Mouse (Mus musculus): ENCODE results near the gene Pla2g2f. TPM values are rescaled to one million over a fixed set of nuclear protein-coding genes. Genes with fewer than 3 reads are reported as not detected.

Gene Pla2g2f
- polyA plus RNA-seq, 1 experiment from 2014 or later: 1.5 TPM

GRCm38 (mm10) chr4:138712621-138713020 lies 44.8 kb downstream of the Pla2g2f start:
- Histone ChIP-seq H3K4me2 (no peak overlapping the region), H3K4me1 (no peaks in the 10 kb centered on the region), H3K9me3 (no peaks in the 10 kb centered on the region), H3K27ac (no peak overlapping the region), H3K27me3 (no peaks in the 10 kb centered on the region), H3K4me3 (no peak overlapping the region), H3K36me3 (no peaks in the 10 kb centered on the region), H3K9ac (no peak overlapping the region)
- no peak for ATAC-seq (ENCODE audit: insufficient number of reproducible peaks, insufficient read depth, low FRiP score, low TSS enrichment, low read depth)
- 74% methylated on average over 8 of the region's 8 CpGs for WGBS

DNA sequence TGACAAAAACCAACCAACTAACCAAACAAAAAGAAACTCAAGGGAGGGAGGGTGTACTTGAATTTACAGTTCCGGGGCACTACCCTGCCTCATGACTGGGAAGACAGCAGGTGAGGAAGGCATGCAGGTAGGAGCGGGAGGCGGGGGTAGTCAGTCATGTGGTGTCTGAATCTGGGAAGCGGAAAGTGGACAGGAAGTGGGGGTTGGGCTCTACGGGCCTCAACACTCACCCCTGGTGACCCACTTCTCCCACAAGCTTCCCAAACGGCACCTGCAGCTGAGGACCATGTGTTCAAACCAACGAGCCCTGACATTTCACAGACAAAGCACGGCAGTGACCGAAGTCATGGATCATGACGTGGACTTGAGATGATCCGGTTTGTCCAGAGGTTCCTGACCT lies 45.3 kb downstream of the Pla2g2f start:
- Histone ChIP-seq H3K27ac (no peak overlapping the region), H3K4me3 (no peak overlapping the region), H3K9me3 (no peaks in the 10 kb centered on the region), H3K4me2 (no peak overlapping the region), H3K9ac (no peak overlapping the region), H3K27me3 (no peaks in the 10 kb centered on the region), H3K36me3 (no peaks in the 10 kb centered on the region), H3K4me1 (no peaks in the 10 kb centered on the region)
- no peak for ATAC-seq (ENCODE audit: insufficient number of reproducible peaks, insufficient read depth, low FRiP score, low TSS enrichment, low read depth)
- WGBS: 86% methylated on average over 11 of the region's 11 CpGs

DNA sequence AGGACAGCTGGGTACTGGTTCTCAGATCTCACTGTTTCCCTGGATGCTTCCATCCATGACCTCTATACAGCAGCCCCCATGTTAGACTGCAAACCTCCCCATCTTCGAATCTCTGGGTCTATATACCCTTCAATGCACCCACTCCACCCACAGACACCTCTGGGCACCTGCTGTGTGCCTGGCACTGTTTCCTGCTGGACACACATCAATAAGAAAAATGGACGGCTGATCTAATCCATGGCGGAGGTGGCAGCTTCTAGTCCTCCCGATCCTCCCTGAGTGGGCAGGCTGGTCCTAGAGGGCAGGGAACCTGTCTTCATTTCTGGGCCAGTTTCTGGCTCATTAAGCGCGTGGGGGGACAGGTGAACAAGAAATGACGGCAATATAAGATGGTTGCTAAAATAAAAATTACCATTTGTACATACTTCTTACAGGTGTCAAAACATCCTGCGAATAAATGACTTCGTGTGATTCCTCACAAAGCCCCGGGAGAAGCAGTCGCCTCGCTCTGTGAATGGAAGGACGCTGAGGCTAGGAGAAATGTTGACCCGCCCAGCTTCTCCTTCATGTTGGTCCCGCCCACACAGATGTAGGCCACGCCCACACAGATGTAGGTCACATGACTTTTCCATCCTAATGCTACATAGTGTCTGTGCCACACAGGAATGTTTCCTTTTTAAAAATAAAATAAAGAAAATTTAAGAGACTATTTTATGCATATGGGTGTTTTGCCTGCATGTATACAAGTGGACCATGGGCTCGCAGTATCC lies 46.2 kb downstream of the Pla2g2f start:
- no peaks in the 10 kb centered on the region for H3K36me3 ChIP-seq
- H3K4me3 ChIP-seq: no peak overlapping the region
- no peaks in the 10 kb centered on the region for H3K9me3 ChIP-seq
- H3K27ac ChIP-seq: no peak overlapping the region
- no peaks in the 10 kb centered on the region for H3K27me3 ChIP-seq
- H3K4me2 ChIP-seq: no peak overlapping the region
- H3K4me1 ChIP-seq: no peaks in the 10 kb centered on the region
- H3K9ac ChIP-seq: no peak overlapping the region
- ATAC-seq (ENCODE audit: insufficient number of reproducible peaks, insufficient read depth, low FRiP score, low TSS enrichment, low read depth): no peak
- WGBS: 63% methylated on average over 17 of the region's 17 CpGs

DNA sequence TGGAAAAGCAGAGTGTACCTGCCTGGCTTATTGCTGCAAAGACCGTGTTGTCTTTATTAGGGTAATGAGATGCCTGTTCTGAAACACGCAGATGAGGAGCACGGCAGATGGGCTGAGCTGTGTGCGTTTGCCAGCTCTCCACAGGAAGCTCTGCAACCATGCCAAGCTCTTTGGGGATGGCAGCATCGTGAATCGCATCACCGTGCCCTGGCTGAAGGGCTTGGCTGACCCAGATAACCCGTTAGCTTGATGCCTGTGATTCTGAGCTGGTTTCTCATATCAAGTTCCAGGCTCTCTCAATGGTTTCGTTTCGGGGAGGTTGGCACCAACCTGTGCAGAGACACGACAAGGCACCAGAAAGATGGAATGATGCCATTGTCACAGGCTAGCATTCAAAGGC lies 46.8 kb downstream of the Pla2g2f start:
- no peaks in the 10 kb centered on the region for H3K36me3 ChIP-seq
- H3K27me3 ChIP-seq: no peaks in the 10 kb centered on the region
- no peaks in the 10 kb centered on the region for H3K9me3 ChIP-seq
- no peak overlapping the region for H3K4me2 ChIP-seq
- H3K27ac ChIP-seq: no peak overlapping the region
- ATAC-seq (ENCODE audit: insufficient number of reproducible peaks, insufficient read depth, low FRiP score, low TSS enrichment, low read depth): no peak
- H3K4me1 ChIP-seq: no peaks in the 10 kb centered on the region
- no peak overlapping the region for H3K4me3 ChIP-seq
- H3K9ac ChIP-seq: no peak overlapping the region
- WGBS: 85% methylated on average over 11 of the region's 11 CpGs

GRCm38 (mm10) chr4:138709944-138710343 lies 47.5 kb downstream of the Pla2g2f start:
- Histone ChIP-seq H3K36me3 (no peaks in the 10 kb centered on the region), H3K4me2 (no peak overlapping the region), H3K4me1 (no peaks in the 10 kb centered on the region), H3K9me3 (no peaks in the 10 kb centered on the region), H3K4me3 (no peak overlapping the region), H3K27me3 (0 out of 2 replicates have a peak, but pooled peaks cover 1% of the 10 kb centered on the region), H3K9ac (no peak overlapping the region), H3K27ac (no peak overlapping the region)
- 68% methylated on average over 7 of the region's 7 CpGs for WGBS
- no peak for ATAC-seq (ENCODE audit: insufficient number of reproducible peaks, insufficient read depth, low FRiP score, low TSS enrichment, low read depth)

DNA sequence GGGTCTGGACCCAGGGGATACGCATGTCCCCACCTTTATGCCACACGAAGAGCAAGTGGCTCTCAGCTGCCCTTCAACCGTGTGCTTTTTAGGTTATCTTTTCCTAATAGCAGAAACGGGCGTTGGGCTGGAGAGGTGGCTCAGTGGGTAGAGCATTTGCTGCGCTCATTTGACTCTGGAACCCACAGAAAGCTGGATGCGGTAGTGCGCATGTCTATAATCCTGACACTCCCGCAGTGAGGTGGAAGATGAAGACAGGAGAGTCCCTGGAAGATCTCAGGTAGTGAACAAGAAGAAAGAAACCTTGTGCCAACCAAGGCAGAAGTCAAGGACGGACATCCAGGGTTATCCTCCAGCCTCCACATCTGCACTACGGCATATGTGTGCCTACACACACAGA lies 48.2 kb downstream of the Pla2g2f start:
- H3K27me3 ChIP-seq: 0 out of 2 replicates have a peak, but pooled peaks cover 3% of the 10 kb centered on the region
- ATAC-seq (ENCODE audit: insufficient number of reproducible peaks, insufficient read depth, low FRiP score, low TSS enrichment, low read depth): no peak
- WGBS: 85% methylated on average over 11 of the region's 11 CpGs
- H3K27ac ChIP-seq: no peak overlapping the region
- H3K9me3 ChIP-seq: no peaks in the 10 kb centered on the region
- no peaks in the 10 kb centered on the region for H3K36me3 ChIP-seq
- H3K4me1 ChIP-seq: no peaks in the 10 kb centered on the region
- no peak overlapping the region for H3K4me3 ChIP-seq
- H3K9ac ChIP-seq: no peak overlapping the region
- H3K4me2 ChIP-seq: no peak overlapping the region

DNA sequence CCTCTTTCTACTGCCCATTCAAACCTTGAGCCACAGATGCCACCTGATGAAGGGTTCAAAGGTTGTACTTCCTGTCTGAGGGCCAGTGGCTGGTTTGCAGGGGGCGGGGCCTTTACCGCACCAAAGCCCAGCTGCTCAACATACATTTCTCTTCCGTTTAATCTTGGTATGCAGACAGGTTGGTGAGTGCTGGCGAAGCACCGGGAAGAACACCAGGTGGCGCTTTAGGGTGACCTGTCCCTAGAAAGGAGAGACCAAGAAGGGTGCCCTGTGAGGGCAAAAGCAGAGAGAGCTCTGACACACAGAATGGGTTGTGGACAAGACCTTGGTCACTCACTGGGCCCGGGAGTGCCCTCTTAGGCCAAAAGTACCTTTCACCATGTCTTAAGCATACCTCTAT lies 48.8 kb downstream of the Pla2g2f start:
- Histone ChIP-seq H3K9ac (no peak overlapping the region), H3K27ac (no peak overlapping the region), H3K4me1 (no peaks in the 10 kb centered on the region), H3K4me2 (no peak overlapping the region), H3K36me3 (no peaks in the 10 kb centered on the region), H3K9me3 (no peaks in the 10 kb centered on the region), H3K27me3 (peaks cover 4% of the 10 kb centered on the region; the same call in 1 of the 2 replicates), H3K4me3 (no peak overlapping the region)
- ATAC-seq (ENCODE audit: insufficient number of reproducible peaks, insufficient read depth, low FRiP score, low TSS enrichment, low read depth): no peak
- 14% methylated on average over 7 of the region's 7 CpGs for WGBS

DNA sequence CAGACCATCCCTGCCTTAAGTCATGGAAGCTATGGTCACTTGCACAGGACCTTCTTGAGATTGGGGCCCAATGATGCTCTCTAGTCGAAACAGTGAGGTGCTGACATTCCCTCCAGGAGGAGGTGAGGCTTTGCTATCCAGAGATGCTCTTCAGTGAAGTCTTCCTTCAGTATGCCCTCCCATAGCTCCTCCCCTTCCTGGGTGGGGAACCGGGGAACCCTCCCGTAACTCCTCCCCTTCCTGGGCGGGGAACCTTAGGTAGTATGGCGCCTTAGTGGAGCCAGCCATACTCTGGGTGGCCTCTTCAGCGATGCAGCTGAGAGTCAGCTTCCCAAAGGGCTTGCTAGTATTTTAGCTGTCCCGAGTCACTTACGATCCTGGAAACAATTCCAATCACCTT lies 50.8 kb downstream of the Pla2g2f start:
- no peaks in the 10 kb centered on the region for H3K9me3 ChIP-seq
- 92% methylated on average over 8 of the region's 8 CpGs for WGBS
- no peak overlapping the region for H3K9ac ChIP-seq
- H3K4me2 ChIP-seq: no peak overlapping the region
- no peak for ATAC-seq (ENCODE audit: insufficient number of reproducible peaks, insufficient read depth, low FRiP score, low TSS enrichment, low read depth)
- H3K27me3 ChIP-seq: peaks cover 12% of the 10 kb centered on the region
- no peak overlapping the region for H3K27ac ChIP-seq
- no peaks in the 10 kb centered on the region for H3K36me3 ChIP-seq
- H3K4me3 ChIP-seq: no peak overlapping the region
- H3K4me1 ChIP-seq: no peaks in the 10 kb centered on the region

DNA sequence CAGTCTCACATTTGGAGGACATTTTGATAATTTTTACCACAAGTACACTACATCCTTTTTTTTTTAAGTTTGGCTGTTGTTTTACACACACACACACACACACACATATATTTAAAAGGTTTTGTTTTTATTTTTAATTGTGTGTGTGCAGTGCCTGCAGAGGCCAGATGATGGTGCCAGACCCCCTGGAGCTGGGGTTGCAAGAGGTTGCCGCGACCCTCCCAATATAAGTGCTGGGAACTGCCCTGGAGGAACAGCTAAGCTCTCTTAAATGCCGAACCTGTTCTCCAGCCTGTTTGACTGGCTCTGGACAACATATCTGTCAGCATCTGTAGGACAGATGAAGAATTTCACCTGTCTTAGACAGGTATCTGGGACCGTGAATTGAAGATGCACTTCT lies 53.3 kb downstream of the Pla2g2f start:
- Histone ChIP-seq H3K4me3 (no peak overlapping the region), H3K27ac (no peak overlapping the region), H3K4me1 (no peaks in the 10 kb centered on the region), H3K27me3 (peaks cover 16% of the 10 kb centered on the region), H3K36me3 (no peaks in the 10 kb centered on the region), H3K4me2 (no peak overlapping the region), H3K9ac (no peak overlapping the region), H3K9me3 (no peaks in the 10 kb centered on the region)
- no peak for ATAC-seq (ENCODE audit: insufficient number of reproducible peaks, insufficient read depth, low FRiP score, low TSS enrichment, low read depth)
- WGBS: 72% methylated on average over 4 of the region's 4 CpGs

DNA sequence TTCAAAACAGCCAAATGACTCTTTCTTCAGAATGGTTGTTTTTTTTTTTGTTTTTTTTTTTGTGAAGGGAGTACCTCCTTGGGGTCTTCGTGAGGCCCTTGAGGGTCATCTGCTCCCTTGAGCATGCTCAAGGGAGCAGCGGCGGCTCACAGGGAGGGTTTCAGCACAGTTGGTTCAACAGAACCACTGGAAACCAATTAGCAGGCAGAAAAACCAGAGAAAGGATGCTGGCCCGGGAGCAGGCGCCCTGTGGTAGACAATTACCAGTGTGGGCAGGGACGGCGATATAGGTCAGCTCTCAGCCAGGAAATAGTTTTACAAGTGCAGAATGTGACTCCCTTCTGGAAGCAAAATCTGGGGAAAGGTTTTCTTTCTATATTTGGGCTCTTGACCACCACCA lies 53.8 kb downstream of the Pla2g2f start:
- H3K4me1 ChIP-seq: no peaks in the 10 kb centered on the region
- no peak overlapping the region for H3K4me3 ChIP-seq
- H3K27me3 ChIP-seq: peaks cover 16% of the 10 kb centered on the region
- H3K36me3 ChIP-seq: no peaks in the 10 kb centered on the region
- H3K4me2 ChIP-seq: no peak overlapping the region
- no peak overlapping the region for H3K9ac ChIP-seq
- no peaks in the 10 kb centered on the region for H3K9me3 ChIP-seq
- H3K27ac ChIP-seq: no peak overlapping the region
- WGBS: 55% methylated on average over 7 of the region's 7 CpGs
- no peak for ATAC-seq (ENCODE audit: insufficient number of reproducible peaks, insufficient read depth, low FRiP score, low TSS enrichment, low read depth)

DNA sequence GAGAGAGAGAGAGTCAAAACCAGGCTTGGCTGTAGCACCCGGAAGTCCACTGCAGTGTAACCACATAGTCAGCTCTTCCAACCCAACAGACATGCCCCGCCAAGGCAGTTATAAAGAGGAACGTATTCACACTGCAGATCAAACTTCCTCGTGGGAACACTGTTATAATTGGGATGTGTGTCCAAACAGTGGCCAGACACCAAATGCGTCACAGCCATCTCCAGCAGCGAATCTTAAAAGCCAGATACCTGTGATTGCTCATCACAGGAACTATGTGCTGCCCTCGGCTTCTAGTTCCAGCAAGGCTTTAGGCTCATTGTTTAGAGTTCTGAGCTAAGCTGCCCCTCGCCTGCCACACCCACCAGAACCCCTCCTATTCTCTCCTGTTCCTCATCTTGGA lies 54.9 kb downstream of the Pla2g2f start:
- no peaks in the 10 kb centered on the region for H3K9me3 ChIP-seq
- no peak overlapping the region for H3K27ac ChIP-seq
- WGBS: 75% methylated on average over 8 of the region's 8 CpGs
- H3K4me1 ChIP-seq: no peaks in the 10 kb centered on the region
- no peak for ATAC-seq (ENCODE audit: insufficient number of reproducible peaks, insufficient read depth, low FRiP score, low TSS enrichment, low read depth)
- H3K4me3 ChIP-seq: no peak overlapping the region
- no peak overlapping the region for H3K9ac ChIP-seq
- H3K36me3 ChIP-seq: no peaks in the 10 kb centered on the region
- peaks cover 16% of the 10 kb centered on the region for H3K27me3 ChIP-seq
- no peak overlapping the region for H3K4me2 ChIP-seq

- no peak overlapping the region for H3K9ac ChIP-seq
- no peaks in the 10 kb centered on the region for H3K9me3 ChIP-seq
- H3K4me2 ChIP-seq: no peak overlapping the region
- peaks cover 21% of the 10 kb centered on the region for H3K27me3 ChIP-seq
- H3K36me3 ChIP-seq: no peaks in the 10 kb centered on the region
- H3K27ac ChIP-seq: no peak overlapping the region
- ATAC-seq (ENCODE audit: insufficient number of reproducible peaks, insufficient read depth, low FRiP score, low TSS enrichment, low read depth): no peak
- 79% methylated on average over 2 of the region's 2 CpGs for WGBS
- H3K4me3 ChIP-seq: no peak overlapping the region
- H3K4me1 ChIP-seq: no peaks in the 10 kb centered on the region
These were observed 55.4 kb downstream of the Pla2g2f start for GRCm38 (mm10) chr4:138702031-138702430.
